Mouse (Mus musculus): ENCODE data around the gene Cby1. TPM values are rescaled to one million over a fixed set of nuclear protein-coding genes. Genes with fewer than 3 reads are reported as not detected.
A peak's percentile ranks its signal among the peaks of the same experiment; 100 is the strongest.

Cby1 gene
- polyA plus RNA-seq, 1 experiment from 2014 or later: 36.0 TPM

DNA sequence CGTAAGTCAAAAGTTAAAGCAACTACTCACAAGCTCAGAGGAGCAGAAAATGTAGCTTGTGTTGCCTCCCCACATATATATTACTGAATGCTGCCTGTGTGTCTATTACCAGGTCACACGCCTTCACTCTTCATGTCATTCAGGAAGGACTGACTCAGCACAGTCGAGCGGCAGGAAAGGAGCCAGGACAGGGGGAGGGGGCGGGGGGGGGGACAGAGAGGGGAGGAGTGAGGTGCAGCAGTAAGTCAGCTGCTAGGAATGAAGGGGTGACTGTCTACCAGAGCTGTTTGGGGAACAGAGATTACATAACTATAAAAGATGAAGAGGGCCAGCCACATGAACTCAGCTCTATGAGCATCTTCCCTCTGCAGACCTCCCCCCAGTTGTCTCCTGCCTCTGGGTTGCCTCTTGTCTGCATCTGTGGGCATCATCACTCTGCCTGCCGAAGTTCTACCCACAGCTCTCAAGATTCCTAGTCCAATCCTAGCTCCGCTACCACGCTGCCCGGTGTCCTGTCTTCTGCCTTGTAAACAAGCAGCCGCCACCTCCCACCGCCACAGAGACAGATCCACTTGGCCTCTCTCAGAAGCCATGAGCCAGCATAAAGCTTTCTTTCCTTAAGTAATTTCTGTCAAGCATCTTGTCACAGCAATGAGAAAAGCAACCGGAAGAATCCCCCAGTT lies 17.7 kb upstream of the Cby1 start:
- Histone ChIP-seq H3K36me3 (ENCODE audit: control insufficient read depth, insufficient read depth, low read length) (no peaks in the 10 kb centered on the region), H3K27ac (ENCODE audit: low read depth) (no peak overlapping the region), H3K27me3 (replicated peaks; ENCODE audit: control insufficient read depth, insufficient read depth, low read length) (no peaks in the 10 kb centered on the region), H3K9me3 (ENCODE audit: control insufficient read depth, low read length) (no peaks in the 10 kb centered on the region), H3K4me2 (ENCODE audit: low read length) (no peak overlapping the region), H3K9ac (ENCODE audit: low read length) (no peak overlapping the region), H3K4me3 (ENCODE audit: low read depth, low read length) (no peak overlapping the region), H3K4me1 (replicated peaks; ENCODE audit: control insufficient read depth, insufficient read depth, low read length) (no peaks in the 10 kb centered on the region)
- ATAC-seq (replicated peaks; ENCODE audit: low FRiP score, low TSS enrichment, low read depth) (no peak), DNase-seq (ENCODE audit: low spot score) (no peak)
- WGBS: 60% methylated on average over 11 of the region's 12 CpGs

DNA sequence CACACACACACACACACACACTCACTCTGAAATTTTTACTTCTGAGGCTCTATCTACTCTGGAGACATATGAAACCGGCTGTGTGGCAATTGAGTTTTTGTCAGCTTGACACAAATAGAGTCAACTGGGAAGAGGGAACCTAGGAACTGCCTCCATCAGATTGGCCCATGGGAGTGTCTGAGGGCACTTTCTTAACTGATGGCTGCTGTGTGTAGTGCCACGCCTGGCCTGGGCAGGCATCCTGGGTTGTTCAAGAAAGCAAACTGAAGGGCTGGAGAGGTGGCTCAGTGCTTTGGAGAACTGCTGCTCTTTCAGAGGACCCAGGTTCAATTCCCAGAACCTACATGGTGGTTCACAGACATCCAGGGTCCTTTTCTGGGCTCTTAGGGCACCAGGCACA lies 13.5 kb upstream of the Cby1 start:
- no peaks in the 10 kb centered on the region for H3K4me1 ChIP-seq (replicated peaks; ENCODE audit: control insufficient read depth, insufficient read depth, low read length)
- no peak overlapping the region for H3K4me3 ChIP-seq (ENCODE audit: low read depth, low read length)
- H3K4me2 ChIP-seq (ENCODE audit: low read length): no peak overlapping the region
- no peak overlapping the region for H3K27ac ChIP-seq (ENCODE audit: low read depth)
- 84% methylated on average over 2 of the region's 2 CpGs for WGBS
- DNase-seq (ENCODE audit: low spot score) (no peak), ATAC-seq (replicated peaks; ENCODE audit: low FRiP score, low TSS enrichment, low read depth) (no peak)
- peaks cover 3% of the 10 kb centered on the region; the same call in 1 of the 2 replicates for H3K36me3 ChIP-seq (ENCODE audit: control insufficient read depth, insufficient read depth, low read length)
- H3K9ac ChIP-seq (ENCODE audit: low read length): no peak overlapping the region
- H3K27me3 ChIP-seq (replicated peaks; ENCODE audit: control insufficient read depth, insufficient read depth, low read length): no peaks in the 10 kb centered on the region
- no peaks in the 10 kb centered on the region for H3K9me3 ChIP-seq (ENCODE audit: control insufficient read depth, low read length)

DNA sequence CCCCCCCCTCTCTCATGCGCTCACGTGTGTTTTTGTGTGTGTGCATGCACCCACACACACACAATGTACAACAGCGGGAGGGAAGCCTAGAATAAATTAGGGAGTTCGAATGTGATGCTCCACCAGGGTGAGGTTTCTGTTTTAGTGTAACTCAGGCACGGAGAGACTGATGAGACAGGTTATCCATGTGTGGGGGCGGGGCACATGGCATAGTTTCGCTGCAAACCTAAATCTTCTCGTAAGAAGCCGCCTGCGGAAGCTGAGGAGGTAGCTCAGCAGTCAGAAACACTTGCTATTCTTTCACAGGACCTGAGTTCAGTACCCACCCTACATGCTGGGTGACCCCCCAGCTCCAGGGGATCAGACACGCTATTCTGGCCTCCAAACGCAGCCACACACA lies 10.9 kb upstream of the Cby1 start:
- no peak overlapping the region for H3K4me2 ChIP-seq (ENCODE audit: low read length)
- H3K4me3 ChIP-seq (ENCODE audit: low read depth, low read length): no peak overlapping the region
- WGBS: 82% methylated on average over 12 of the region's 12 CpGs
- DNase-seq (ENCODE audit: low spot score): no peak
- no peak overlapping the region for H3K9ac ChIP-seq (ENCODE audit: low read length)
- H3K9me3 ChIP-seq (ENCODE audit: control insufficient read depth, low read length): no peaks in the 10 kb centered on the region
- peaks cover 3% of the 10 kb centered on the region; the same call in 1 of the 2 replicates for H3K36me3 ChIP-seq (ENCODE audit: control insufficient read depth, insufficient read depth, low read length)
- H3K27ac ChIP-seq (ENCODE audit: low read depth): no peak overlapping the region
- H3K4me1 ChIP-seq (replicated peaks; ENCODE audit: control insufficient read depth, insufficient read depth, low read length): no peaks in the 10 kb centered on the region
- H3K27me3 ChIP-seq (replicated peaks; ENCODE audit: control insufficient read depth, insufficient read depth, low read length): no peaks in the 10 kb centered on the region
- no peak for ATAC-seq (replicated peaks; ENCODE audit: low FRiP score, low TSS enrichment, low read depth)

DNA sequence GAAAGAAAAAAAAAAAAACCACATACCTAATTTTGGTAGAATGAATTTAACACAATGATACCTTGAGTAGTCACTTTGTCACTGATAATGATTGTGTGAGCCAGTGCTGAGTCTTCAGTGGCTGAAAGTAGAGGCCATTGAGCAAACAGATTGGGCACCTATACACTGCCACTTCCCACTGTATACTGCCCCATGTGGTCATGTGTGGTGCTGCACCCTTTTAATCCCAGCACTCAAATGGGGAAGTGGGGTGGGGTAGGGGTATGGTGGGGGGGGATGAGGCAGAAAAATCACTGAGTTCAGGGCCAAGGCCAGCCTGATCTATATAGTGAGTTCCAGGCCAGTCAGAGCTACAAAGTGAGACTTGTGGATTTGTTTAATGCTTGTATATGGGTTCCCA lies 8.4 kb upstream of the Cby1 start:
- DNase-seq (ENCODE audit: low spot score): peak; percentile 66

DNA sequence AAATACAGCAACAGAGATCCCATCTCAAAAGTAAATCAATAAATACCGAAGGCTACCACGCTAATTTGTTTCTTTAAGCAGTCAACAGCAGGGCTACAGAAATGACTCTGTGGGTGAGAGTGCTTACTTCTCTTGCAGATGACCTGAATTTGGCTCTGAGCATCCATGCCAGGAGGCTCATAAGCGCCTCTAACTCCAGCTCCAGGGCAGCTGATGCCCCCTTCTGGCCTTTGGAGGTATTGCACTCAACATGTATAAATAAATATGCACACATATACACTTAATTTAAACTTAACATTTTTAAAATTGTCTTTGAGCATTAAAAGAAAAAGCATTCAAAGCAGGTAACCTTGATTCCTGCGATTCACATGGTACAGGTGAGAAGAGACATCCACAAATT lies 7.5 kb upstream of the Cby1 start:
- WGBS: 78% methylated on average over 4 of the region's 4 CpGs
- ATAC-seq (replicated peaks; ENCODE audit: low FRiP score, low TSS enrichment, low read depth): no peak

More for the DNA sequence above, 8.4 kb upstream of the Cby1 start:
- H3K4me2 ChIP-seq (ENCODE audit: low read length): no peak overlapping the region
- H3K4me1 ChIP-seq (replicated peaks; ENCODE audit: control insufficient read depth, insufficient read depth, low read length): no peaks in the 10 kb centered on the region
- H3K9ac ChIP-seq (ENCODE audit: low read length): no peak overlapping the region
- H3K27me3 ChIP-seq (replicated peaks; ENCODE audit: control insufficient read depth, insufficient read depth, low read length): no peaks in the 10 kb centered on the region
- H3K9me3 ChIP-seq (ENCODE audit: control insufficient read depth, low read length): no peaks in the 10 kb centered on the region
- H3K4me3 ChIP-seq (ENCODE audit: low read depth, low read length): no peak overlapping the region
- H3K27ac ChIP-seq (ENCODE audit: low read depth): no peak overlapping the region
- ATAC-seq (replicated peaks; ENCODE audit: low FRiP score, low TSS enrichment, low read depth): no peak
- peaks cover 3% of the 10 kb centered on the region; the same call in 1 of the 2 replicates for H3K36me3 ChIP-seq (ENCODE audit: control insufficient read depth, insufficient read depth, low read length)

GRCm38 (mm10) chr15:79656451-79656850 lies 2.5 kb upstream of the Cby1 start:
- ATAC-seq (replicated peaks; ENCODE audit: low FRiP score, low TSS enrichment, low read depth): no peak

More for the DNA sequence above, 7.5 kb upstream of the Cby1 start:
- H3K4me2 ChIP-seq (ENCODE audit: low read length): no peak overlapping the region
- H3K9me3 ChIP-seq (ENCODE audit: control insufficient read depth, low read length): no peaks in the 10 kb centered on the region
- no peak overlapping the region for H3K27ac ChIP-seq (ENCODE audit: low read depth)
- H3K36me3 ChIP-seq (ENCODE audit: control insufficient read depth, insufficient read depth, low read length): peaks cover 3% of the 10 kb centered on the region; the same call in 1 of the 2 replicates
- DNase-seq (ENCODE audit: low spot score): no peak
- H3K27me3 ChIP-seq (replicated peaks; ENCODE audit: control insufficient read depth, insufficient read depth, low read length): no peaks in the 10 kb centered on the region
- no peak overlapping the region for H3K9ac ChIP-seq (ENCODE audit: low read length)
- H3K4me3 ChIP-seq (ENCODE audit: low read depth, low read length): no peak overlapping the region
- no peaks in the 10 kb centered on the region for H3K4me1 ChIP-seq (replicated peaks; ENCODE audit: control insufficient read depth, insufficient read depth, low read length)

GRCm38 (mm10) chr15:79657837-79658530 lies 1.0 kb upstream of the Cby1 start:
- peaks cover 4% of the 10 kb centered on the region for H3K4me1 ChIP-seq (replicated peaks; ENCODE audit: control insufficient read depth, insufficient read depth, low read length)
- peak overlapping the region; percentile 69 for H3K4me3 ChIP-seq (ENCODE audit: low read depth, low read length)
- H3K27me3 ChIP-seq (replicated peaks; ENCODE audit: control insufficient read depth, insufficient read depth, low read length): no peaks in the 10 kb centered on the region
- 4% methylated on average over 16 of the region's 16 CpGs for WGBS
- ATAC-seq (replicated peaks; ENCODE audit: low FRiP score, low TSS enrichment, low read depth): no peak; the same call in 1 of the 2 replicates
- peak overlapping the region; percentile 76 for H3K9ac ChIP-seq (ENCODE audit: low read length)
- DNase-seq (ENCODE audit: low spot score): peak; percentile 93
- no peaks in the 10 kb centered on the region for H3K36me3 ChIP-seq (ENCODE audit: control insufficient read depth, insufficient read depth, low read length)
- peak overlapping the region; percentile 70 for H3K4me2 ChIP-seq (ENCODE audit: low read length)
- peaks cover 4% of the 10 kb centered on the region; the same call in 1 of the 2 replicates for H3K9me3 ChIP-seq (ENCODE audit: control insufficient read depth, low read length)
- H3K27ac ChIP-seq (ENCODE audit: low read depth): peak overlapping the region; percentile 91

More at GRCm38 (mm10) chr15:79656451-79656850, 2.5 kb upstream of the Cby1 start:
- no peak for DNase-seq (ENCODE audit: low spot score)
- no peaks in the 10 kb centered on the region for H3K36me3 ChIP-seq (ENCODE audit: control insufficient read depth, insufficient read depth, low read length)
- H3K4me2 ChIP-seq (ENCODE audit: low read length): no peak overlapping the region
- no peak overlapping the region for H3K9ac ChIP-seq (ENCODE audit: low read length)
- no peaks in the 10 kb centered on the region for H3K27me3 ChIP-seq (replicated peaks; ENCODE audit: control insufficient read depth, insufficient read depth, low read length)
- no peak overlapping the region for H3K4me3 ChIP-seq (ENCODE audit: low read depth, low read length)
- peaks cover 4% of the 10 kb centered on the region for H3K4me1 ChIP-seq (replicated peaks; ENCODE audit: control insufficient read depth, insufficient read depth, low read length)
- 81% methylated on average over 14 of the region's 14 CpGs for WGBS
- peak overlapping the region; percentile 35; the same call in 1 of the 2 replicates for H3K27ac ChIP-seq (ENCODE audit: low read depth)
- H3K9me3 ChIP-seq (ENCODE audit: control insufficient read depth, low read length): no peaks in the 10 kb centered on the region

- Histone ChIP-seq H3K9ac (ENCODE audit: low read length) (no peak overlapping the region), H3K4me1 (replicated peaks; ENCODE audit: control insufficient read depth, insufficient read depth, low read length) (peaks cover 4% of the 10 kb centered on the region), H3K27me3 (replicated peaks; ENCODE audit: control insufficient read depth, insufficient read depth, low read length) (no peaks in the 10 kb centered on the region), H3K4me2 (ENCODE audit: low read length) (no peak overlapping the region), H3K36me3 (ENCODE audit: control insufficient read depth, insufficient read depth, low read length) (peaks cover 13% of the 10 kb centered on the region; the same call in 1 of the 2 replicates), H3K9me3 (ENCODE audit: control insufficient read depth, low read length) (peaks cover 4% of the 10 kb centered on the region; the same call in 1 of the 2 replicates), H3K4me3 (ENCODE audit: low read depth, low read length) (no peak overlapping the region), H3K27ac (ENCODE audit: low read depth) (no peak overlapping the region)
- DNase-seq (ENCODE audit: low spot score): no peak
- WGBS: 69% methylated on average over 4 of the region's 4 CpGs
- ATAC-seq (replicated peaks; ENCODE audit: low FRiP score, low TSS enrichment, low read depth): no peak
Observed at GRCm38 (mm10) chr15:79661852-79662251, 2.9 kb downstream of the Cby1 start.
